Mouse (Mus musculus): ENCODE data around the gene Tmem171. TPM values are rescaled to one million over a fixed set of nuclear protein-coding genes. Genes with fewer than 3 reads are reported as not detected.

Gene Tmem171
- not detected in 2 replicates for polyA plus RNA-seq (2014; fragmentation: Nextera tagmentation; extraction: Ambion mirVana)

DNA sequence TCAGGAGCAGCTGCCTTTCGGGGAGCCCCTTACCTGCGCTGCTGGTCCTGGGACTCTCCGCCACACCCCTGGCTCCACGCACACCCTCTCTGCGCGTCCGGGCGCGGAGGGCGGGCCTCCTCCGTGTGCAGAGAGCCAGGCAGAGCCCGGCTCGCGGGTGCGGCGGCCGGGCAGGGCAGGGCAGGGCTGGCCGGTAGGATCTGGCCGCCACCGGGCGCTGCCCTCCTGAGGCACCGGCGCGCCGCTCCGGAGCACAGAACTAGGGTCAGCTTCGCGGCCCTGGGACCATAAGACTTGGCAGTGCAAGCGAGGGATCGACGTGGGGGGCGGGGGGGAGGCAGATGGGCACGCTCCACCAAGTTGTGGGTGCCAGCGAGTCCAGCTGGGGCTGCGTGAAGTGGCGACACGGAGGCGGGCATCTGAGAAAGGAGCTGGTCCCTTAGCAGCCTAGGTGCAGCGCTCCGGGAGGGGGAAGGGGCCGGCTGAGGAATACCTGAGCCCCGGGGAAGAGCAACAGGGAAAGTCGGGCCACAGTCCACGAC lies at the start of gene Tmem171:
Tmem171 (minus strand) TSS at position 62 of the 542 bp plus-strand sequence.
- no peaks in the 10 kb centered on the region for H3K4me1 ChIP-seq (ENCODE audit: control insufficient read depth, insufficient read depth, low read length)
- no peak; the same call in 1 of the 2 replicates for ATAC-seq (ENCODE audit: low read depth)
- peak within 1 kb of the TSS; percentile 21; the same call in 1 of the 2 replicates for H3K4me3 ChIP-seq (ENCODE audit: low read depth, low read length)
- H3K36me3 ChIP-seq (ENCODE audit: control insufficient read depth, insufficient read depth, low read length): no peaks in the 10 kb centered on the region
- no peaks in the 10 kb centered on the region for H3K9me3 ChIP-seq (ENCODE audit: control insufficient read depth, low read length)
- H3K4me2 ChIP-seq (ENCODE audit: low read depth, low read length): peak within 1 kb of the TSS; percentile 54
- no peak within 1 kb of the TSS for H3K27ac ChIP-seq (ENCODE audit: low read depth, low read length)
- 4% methylated on average over 43 of the region's 44 CpGs for WGBS
- peak within 1 kb of the TSS; percentile 32 for H3K9ac ChIP-seq (replicated peaks; ENCODE audit: low read depth, low read length)
- H3K27me3 ChIP-seq (ENCODE audit: control insufficient read depth, insufficient read depth, low read length): peaks cover 5% of the 10 kb centered on the region; the same call in 1 of the 2 replicates

DNA sequence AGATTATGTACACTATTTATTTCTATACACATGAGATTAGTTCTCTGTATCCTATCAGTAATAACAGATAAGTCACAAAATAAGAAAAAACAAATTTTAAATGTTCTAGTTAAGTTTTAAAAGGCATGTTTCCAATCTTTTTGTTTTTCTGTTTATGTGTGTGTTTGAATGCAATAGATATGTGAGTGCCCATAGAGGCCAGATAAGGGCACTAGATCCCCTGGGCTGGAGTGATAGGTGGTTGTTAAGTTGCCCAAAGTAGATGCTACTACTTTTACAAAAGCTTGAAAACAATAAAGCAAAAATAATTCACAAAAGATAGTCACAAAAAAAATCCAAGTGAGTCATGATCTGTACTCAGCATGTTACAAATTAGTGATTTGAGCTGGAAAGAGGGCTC lies 49.2 kb upstream of the Tmem171 start:
- peaks cover 19% of the 10 kb centered on the region for H3K36me3 ChIP-seq (ENCODE audit: control insufficient read depth, insufficient read depth, low read length)
- no peaks in the 10 kb centered on the region for H3K27me3 ChIP-seq (ENCODE audit: control insufficient read depth, insufficient read depth, low read length)
- H3K4me1 ChIP-seq (ENCODE audit: control insufficient read depth, insufficient read depth, low read length): no peaks in the 10 kb centered on the region
- H3K9ac ChIP-seq (replicated peaks; ENCODE audit: low read depth, low read length): no peak overlapping the region
- no peak overlapping the region for H3K27ac ChIP-seq (ENCODE audit: low read depth, low read length)
- H3K4me2 ChIP-seq (ENCODE audit: low read depth, low read length): no peak overlapping the region
- ATAC-seq (ENCODE audit: low read depth): no peak
- H3K4me3 ChIP-seq (ENCODE audit: low read depth, low read length): no peak overlapping the region
- H3K9me3 ChIP-seq (ENCODE audit: control insufficient read depth, low read length): no peaks in the 10 kb centered on the region

DNA sequence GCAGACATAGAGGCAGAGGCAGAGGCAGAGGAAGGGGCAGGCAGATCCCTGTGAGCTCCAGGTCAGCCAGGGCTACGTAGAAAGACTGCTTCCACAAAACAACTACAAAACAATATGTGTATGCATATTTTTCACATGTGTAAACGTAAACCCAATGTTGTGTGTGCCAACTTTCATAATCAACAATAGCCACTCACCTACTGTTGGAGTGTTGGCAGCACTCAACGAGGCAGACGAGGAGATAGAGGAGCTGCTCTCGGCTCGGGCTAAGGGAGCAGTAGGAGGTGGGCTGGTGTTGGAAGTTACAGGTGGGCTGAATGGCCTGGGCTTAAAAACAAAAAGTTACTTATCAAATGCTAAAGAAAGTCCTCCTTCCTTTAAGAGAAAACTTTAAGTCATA lies 48.6 kb upstream of the Tmem171 start:
- H3K9me3 ChIP-seq (ENCODE audit: control insufficient read depth, low read length): no peaks in the 10 kb centered on the region

DNA sequence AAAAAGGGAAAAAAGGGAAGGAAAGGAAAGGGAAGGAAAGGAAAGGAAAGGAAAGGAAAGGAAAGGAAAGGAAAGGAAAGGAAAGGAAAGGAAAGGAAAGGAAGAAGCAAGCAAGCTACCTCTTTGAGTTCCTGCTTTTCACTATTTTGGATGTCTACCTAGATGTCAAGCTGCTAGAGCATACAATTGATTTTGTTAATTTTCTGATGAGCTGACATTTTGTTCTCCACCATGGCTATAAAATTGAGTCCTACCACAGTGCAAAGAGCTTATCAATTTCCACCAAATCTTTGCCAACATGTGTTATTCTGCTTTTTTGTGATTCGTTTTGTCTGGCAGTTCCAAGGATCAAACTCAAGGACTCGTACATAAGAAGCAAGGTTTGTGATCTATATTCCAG lies 43.6 kb upstream of the Tmem171 start:
- Histone ChIP-seq H3K4me2 (ENCODE audit: low read depth, low read length) (no peak overlapping the region), H3K36me3 (ENCODE audit: control insufficient read depth, insufficient read depth, low read length) (peaks cover 11% of the 10 kb centered on the region), H3K27ac (ENCODE audit: low read depth, low read length) (no peak overlapping the region), H3K27me3 (ENCODE audit: control insufficient read depth, insufficient read depth, low read length) (no peaks in the 10 kb centered on the region), H3K4me1 (ENCODE audit: control insufficient read depth, insufficient read depth, low read length) (no peaks in the 10 kb centered on the region), H3K9me3 (ENCODE audit: control insufficient read depth, low read length) (no peaks in the 10 kb centered on the region), H3K9ac (replicated peaks; ENCODE audit: low read depth, low read length) (no peak overlapping the region), H3K4me3 (ENCODE audit: low read depth, low read length) (no peak overlapping the region)
- 94% methylated on average over 2 of the region's 2 CpGs for WGBS
- no peak for ATAC-seq (ENCODE audit: low read depth)

More for the DNA sequence above, 48.6 kb upstream of the Tmem171 start:
- WGBS: 97% methylated on average over 6 of the region's 6 CpGs
- no peak overlapping the region for H3K4me3 ChIP-seq (ENCODE audit: low read depth, low read length)
- no peak overlapping the region for H3K9ac ChIP-seq (replicated peaks; ENCODE audit: low read depth, low read length)
- H3K4me1 ChIP-seq (ENCODE audit: control insufficient read depth, insufficient read depth, low read length): no peaks in the 10 kb centered on the region
- ATAC-seq (ENCODE audit: low read depth): no peak
- H3K4me2 ChIP-seq (ENCODE audit: low read depth, low read length): no peak overlapping the region
- no peak overlapping the region for H3K27ac ChIP-seq (ENCODE audit: low read depth, low read length)
- H3K27me3 ChIP-seq (ENCODE audit: control insufficient read depth, insufficient read depth, low read length): no peaks in the 10 kb centered on the region
- peaks cover 19% of the 10 kb centered on the region for H3K36me3 ChIP-seq (ENCODE audit: control insufficient read depth, insufficient read depth, low read length)

DNA sequence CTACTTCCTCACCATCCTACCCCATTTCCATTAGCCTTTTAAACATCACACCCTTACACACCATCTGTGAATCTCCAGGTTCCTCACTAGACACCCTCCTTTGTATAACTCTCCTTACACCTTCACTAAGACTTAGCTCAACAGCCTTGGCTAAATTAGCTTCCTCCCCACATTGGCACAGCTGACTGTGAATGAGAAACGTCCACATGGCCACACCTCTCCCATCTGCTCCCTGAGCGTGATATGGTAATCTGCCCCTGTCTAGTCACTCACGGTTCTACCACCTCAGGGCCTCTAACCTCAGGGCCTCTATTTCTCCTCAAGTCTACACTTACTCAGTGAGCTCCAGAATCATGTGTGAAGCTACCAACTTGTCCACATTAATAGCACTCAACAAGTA lies 38.7 kb upstream of the Tmem171 start:
- no peak for ATAC-seq (ENCODE audit: low read depth)
- H3K36me3 ChIP-seq (ENCODE audit: control insufficient read depth, insufficient read depth, low read length): peaks cover 13% of the 10 kb centered on the region; the same call in 1 of the 2 replicates

DNA sequence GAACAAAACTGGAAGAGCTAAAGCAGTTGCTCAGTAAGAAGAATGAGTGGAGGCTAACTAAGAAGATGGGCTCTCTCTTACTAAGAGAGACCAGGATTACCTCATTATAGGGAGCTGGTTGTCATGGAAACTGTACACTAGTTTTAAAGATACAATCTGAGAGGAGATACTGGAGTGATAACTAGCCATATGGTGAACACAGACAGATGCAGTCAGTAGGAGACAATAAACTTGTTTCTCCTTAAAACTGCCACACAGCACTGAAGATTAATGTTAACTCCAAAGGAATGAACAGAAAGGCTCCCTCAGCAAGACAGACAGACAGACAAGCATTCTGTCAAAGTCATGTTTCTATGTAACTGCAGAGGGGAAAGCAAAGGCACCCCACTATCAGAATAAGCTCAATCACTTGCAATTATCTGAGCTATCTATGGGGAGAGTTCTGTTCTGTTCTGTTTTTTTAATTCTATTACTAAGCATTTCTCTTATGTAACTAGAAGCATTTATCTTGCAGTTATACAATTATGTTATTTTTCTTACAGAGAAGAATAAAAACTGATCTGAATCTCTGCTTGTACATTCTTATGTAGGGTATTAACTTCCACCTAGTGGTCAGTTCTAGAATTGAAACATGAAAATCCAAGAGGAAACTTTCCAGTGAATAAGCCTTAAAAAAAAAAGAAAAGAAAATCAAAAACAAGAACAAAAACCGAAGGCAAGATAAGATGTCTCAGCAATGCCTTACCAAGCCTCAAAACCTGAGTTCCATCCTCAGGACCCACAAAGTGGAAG lies 34.8 kb upstream of the Tmem171 start:
- no peaks in the 10 kb centered on the region for H3K4me1 ChIP-seq (ENCODE audit: control insufficient read depth, insufficient read depth, low read length)
- H3K4me2 ChIP-seq (ENCODE audit: low read depth, low read length): no peak overlapping the region
- H3K9me3 ChIP-seq (ENCODE audit: control insufficient read depth, low read length): no peaks in the 10 kb centered on the region
- WGBS: 88% methylated on average over 1 of the region's 1 CpGs
- no peak overlapping the region for H3K4me3 ChIP-seq (ENCODE audit: low read depth, low read length)
- H3K27ac ChIP-seq (ENCODE audit: low read depth, low read length): no peak overlapping the region
- H3K36me3 ChIP-seq (ENCODE audit: control insufficient read depth, insufficient read depth, low read length): peaks cover 17% of the 10 kb centered on the region; the same call in 1 of the 2 replicates
- H3K27me3 ChIP-seq (ENCODE audit: control insufficient read depth, insufficient read depth, low read length): no peaks in the 10 kb centered on the region
- no peak for ATAC-seq (ENCODE audit: low read depth)
- no peak overlapping the region for H3K9ac ChIP-seq (replicated peaks; ENCODE audit: low read depth, low read length)

More for the DNA sequence above, 38.7 kb upstream of the Tmem171 start:
- H3K27ac ChIP-seq (ENCODE audit: low read depth, low read length): no peak overlapping the region
- H3K4me3 ChIP-seq (ENCODE audit: low read depth, low read length): no peak overlapping the region
- no peaks in the 10 kb centered on the region for H3K27me3 ChIP-seq (ENCODE audit: control insufficient read depth, insufficient read depth, low read length)
- 58% methylated on average over 3 of the region's 3 CpGs for WGBS
- H3K4me1 ChIP-seq (ENCODE audit: control insufficient read depth, insufficient read depth, low read length): no peaks in the 10 kb centered on the region
- no peaks in the 10 kb centered on the region for H3K9me3 ChIP-seq (ENCODE audit: control insufficient read depth, low read length)
- H3K4me2 ChIP-seq (ENCODE audit: low read depth, low read length): no peak overlapping the region
- no peak overlapping the region for H3K9ac ChIP-seq (replicated peaks; ENCODE audit: low read depth, low read length)

DNA sequence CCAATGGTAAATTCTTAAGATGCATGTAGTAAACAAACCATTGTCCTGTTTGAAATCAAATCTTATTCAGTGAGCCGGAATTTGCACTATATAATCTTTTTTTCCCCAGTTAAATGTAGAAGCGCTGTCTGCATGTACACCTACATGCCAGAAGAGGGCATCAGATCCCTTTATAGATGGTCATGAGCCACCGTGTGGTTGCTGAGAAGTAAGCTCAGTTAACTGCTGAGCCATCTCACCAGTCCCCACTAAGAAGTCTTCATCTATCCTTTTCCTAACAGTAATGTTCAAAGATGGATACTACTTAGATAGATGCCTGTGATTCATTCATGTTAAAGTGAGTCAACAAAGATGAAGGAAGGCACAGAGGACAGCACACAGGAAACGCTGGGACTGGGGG lies 31.9 kb upstream of the Tmem171 start:
- no peak overlapping the region for H3K4me2 ChIP-seq (ENCODE audit: low read depth, low read length)
- no peaks in the 10 kb centered on the region for H3K27me3 ChIP-seq (ENCODE audit: control insufficient read depth, insufficient read depth, low read length)
- H3K9me3 ChIP-seq (ENCODE audit: control insufficient read depth, low read length): no peaks in the 10 kb centered on the region
- H3K4me1 ChIP-seq (ENCODE audit: control insufficient read depth, insufficient read depth, low read length): no peaks in the 10 kb centered on the region
- WGBS: 66% methylated on average over 4 of the region's 4 CpGs
- peaks cover 19% of the 10 kb centered on the region; the same call in 1 of the 2 replicates for H3K36me3 ChIP-seq (ENCODE audit: control insufficient read depth, insufficient read depth, low read length)
- H3K9ac ChIP-seq (replicated peaks; ENCODE audit: low read depth, low read length): no peak overlapping the region
- H3K27ac ChIP-seq (ENCODE audit: low read depth, low read length): no peak overlapping the region
- no peak overlapping the region for H3K4me3 ChIP-seq (ENCODE audit: low read depth, low read length)
- ATAC-seq (ENCODE audit: low read depth): peak; percentile 41; the same call in 1 of the 2 replicates

DNA sequence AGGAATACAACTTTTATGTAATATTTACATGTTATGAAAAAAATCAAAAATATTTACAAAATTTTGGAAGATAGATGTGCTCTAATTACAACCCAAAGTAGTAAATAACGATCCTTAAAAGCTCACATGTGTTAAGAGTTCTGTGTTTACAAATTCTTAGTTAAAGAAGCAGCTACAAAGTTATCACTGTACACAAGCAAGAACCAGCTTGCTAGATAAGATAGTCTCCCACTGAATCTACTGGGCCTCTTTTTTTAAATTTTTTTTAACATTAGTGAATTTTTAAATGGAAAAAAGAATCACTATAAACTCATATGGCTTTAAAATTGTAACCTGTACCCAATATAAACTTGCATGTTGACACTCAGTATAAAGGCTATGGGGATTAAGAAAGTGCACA lies 28.8 kb upstream of the Tmem171 start:
- H3K9ac ChIP-seq (replicated peaks; ENCODE audit: low read depth, low read length): no peak overlapping the region
- no peak overlapping the region for H3K4me3 ChIP-seq (ENCODE audit: low read depth, low read length)
- no peak overlapping the region for H3K4me2 ChIP-seq (ENCODE audit: low read depth, low read length)
- H3K27me3 ChIP-seq (ENCODE audit: control insufficient read depth, insufficient read depth, low read length): no peaks in the 10 kb centered on the region
- no peak for ATAC-seq (ENCODE audit: low read depth)
- no peaks in the 10 kb centered on the region for H3K9me3 ChIP-seq (ENCODE audit: control insufficient read depth, low read length)
- no peaks in the 10 kb centered on the region for H3K4me1 ChIP-seq (ENCODE audit: control insufficient read depth, insufficient read depth, low read length)
- H3K27ac ChIP-seq (ENCODE audit: low read depth, low read length): no peak overlapping the region
- peaks cover 13% of the 10 kb centered on the region; the same call in 1 of the 2 replicates for H3K36me3 ChIP-seq (ENCODE audit: control insufficient read depth, insufficient read depth, low read length)
- WGBS: 96% methylated on average over 1 of the region's 1 CpGs

DNA sequence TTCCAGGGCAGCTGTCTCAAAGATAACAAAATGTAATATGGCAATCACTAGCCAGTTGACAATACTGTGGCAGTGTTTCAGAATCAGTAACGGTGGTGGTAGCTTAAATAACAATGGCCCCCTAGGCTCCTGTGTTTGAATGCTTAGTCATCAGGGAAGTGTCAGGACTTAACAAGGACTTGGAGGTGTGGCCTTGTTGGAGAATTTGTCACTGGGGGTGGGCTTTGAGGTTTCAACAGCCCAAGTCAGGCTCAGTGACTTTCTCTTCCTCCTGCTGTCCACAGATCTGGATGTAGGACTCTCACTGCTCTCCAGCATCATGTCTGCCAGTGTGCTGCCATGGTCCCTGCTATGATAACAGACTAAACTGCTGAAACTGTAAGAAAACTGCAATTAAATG lies 27.7 kb upstream of the Tmem171 start:
- WGBS: 36% methylated on average over 1 of the region's 1 CpGs
- Histone ChIP-seq H3K9me3 (ENCODE audit: control insufficient read depth, low read length) (no peaks in the 10 kb centered on the region), H3K4me2 (ENCODE audit: low read depth, low read length) (no peak overlapping the region), H3K9ac (replicated peaks; ENCODE audit: low read depth, low read length) (no peak overlapping the region), H3K4me1 (ENCODE audit: control insufficient read depth, insufficient read depth, low read length) (no peaks in the 10 kb centered on the region), H3K4me3 (ENCODE audit: low read depth, low read length) (no peak overlapping the region), H3K36me3 (ENCODE audit: control insufficient read depth, insufficient read depth, low read length) (peaks cover 13% of the 10 kb centered on the region; the same call in 1 of the 2 replicates), H3K27ac (ENCODE audit: low read depth, low read length) (no peak overlapping the region), H3K27me3 (ENCODE audit: control insufficient read depth, insufficient read depth, low read length) (no peaks in the 10 kb centered on the region)
- ATAC-seq (ENCODE audit: low read depth): no peak
